Mouse (Mus musculus): ENCODE measurements at regions not wholly inside any gene's neighbourhood (a gene's known extent, or its start where the extent isn't known, plus 50 kb on each side); places are given as distances from the start of the nearest gene placed in this dataset.
A peak's percentile ranks its signal among the peaks of the same experiment; 100 is the strongest.

- Histone ChIP-seq H3K4me2 (replicated peaks; ENCODE audit: low read depth, low read length) (no peak overlapping the region), H3K36me3 (ENCODE audit: control insufficient read depth, insufficient read depth, low read length) (no peaks in the 10 kb centered on the region), H3K27me3 (ENCODE audit: control insufficient read depth, insufficient read depth, low read length) (no peaks in the 10 kb centered on the region), H3K4me1 (ENCODE audit: control insufficient read depth, insufficient read depth, low read length) (no peaks in the 10 kb centered on the region), H3K9ac (ENCODE audit: low read depth, low read length) (no peak overlapping the region), H3K27ac (ENCODE audit: low read depth, low read length) (no peak overlapping the region), H3K9me3 (ENCODE audit: control insufficient read depth, low read length) (no peaks in the 10 kb centered on the region), H3K4me3 (ENCODE audit: low read length) (no peak overlapping the region)
- ATAC-seq (ENCODE audit: low FRiP score, low TSS enrichment), result no peak
- 79% methylated on average over 14 of the region's 14 CpGs for WGBS
Measured at GRCm38 (mm10) chr15:27223610-27224511, 242.6 kb upstream of the Ank start.

GRCm38 (mm10) chr15:27224512-27224850 is 242.0 kb upstream of the Ank start:
- 81% methylated on average over 4 of the region's 4 CpGs for WGBS
- H3K27me3 ChIP-seq (ENCODE audit: control insufficient read depth, insufficient read depth, low read length), result no peaks in the 10 kb centered on the region
- no peak overlapping the region for H3K4me2 ChIP-seq (replicated peaks; ENCODE audit: low read depth, low read length)
- H3K27ac ChIP-seq (ENCODE audit: low read depth, low read length), result no peak overlapping the region
- H3K4me3 ChIP-seq (ENCODE audit: low read length), result no peak overlapping the region
- H3K4me1 ChIP-seq (ENCODE audit: control insufficient read depth, insufficient read depth, low read length), result no peaks in the 10 kb centered on the region
- no peak for ATAC-seq (ENCODE audit: low FRiP score, low TSS enrichment)
- no peak overlapping the region for H3K9ac ChIP-seq (ENCODE audit: low read depth, low read length)
- no peaks in the 10 kb centered on the region for H3K9me3 ChIP-seq (ENCODE audit: control insufficient read depth, low read length)
- H3K36me3 ChIP-seq (ENCODE audit: control insufficient read depth, insufficient read depth, low read length), result no peaks in the 10 kb centered on the region

- ATAC-seq (ENCODE audit: low FRiP score, low TSS enrichment), result no peak
- Histone ChIP-seq H3K27me3 (ENCODE audit: control insufficient read depth, insufficient read depth, low read length) (no peaks in the 10 kb centered on the region), H3K9me3 (ENCODE audit: control insufficient read depth, low read length) (no peaks in the 10 kb centered on the region), H3K9ac (ENCODE audit: low read depth, low read length) (no peak overlapping the region), H3K4me2 (replicated peaks; ENCODE audit: low read depth, low read length) (no peak overlapping the region), H3K36me3 (ENCODE audit: control insufficient read depth, insufficient read depth, low read length) (no peaks in the 10 kb centered on the region), H3K27ac (ENCODE audit: low read depth, low read length) (no peak overlapping the region), H3K4me1 (ENCODE audit: control insufficient read depth, insufficient read depth, low read length) (no peaks in the 10 kb centered on the region), H3K4me3 (ENCODE audit: low read length) (no peak overlapping the region)
- WGBS, result 64% methylated on average over 5 of the region's 5 CpGs
Measured at GRCm38 (mm10) chr15:27232804-27233203, 233.7 kb upstream of the Ank start.

DNA sequence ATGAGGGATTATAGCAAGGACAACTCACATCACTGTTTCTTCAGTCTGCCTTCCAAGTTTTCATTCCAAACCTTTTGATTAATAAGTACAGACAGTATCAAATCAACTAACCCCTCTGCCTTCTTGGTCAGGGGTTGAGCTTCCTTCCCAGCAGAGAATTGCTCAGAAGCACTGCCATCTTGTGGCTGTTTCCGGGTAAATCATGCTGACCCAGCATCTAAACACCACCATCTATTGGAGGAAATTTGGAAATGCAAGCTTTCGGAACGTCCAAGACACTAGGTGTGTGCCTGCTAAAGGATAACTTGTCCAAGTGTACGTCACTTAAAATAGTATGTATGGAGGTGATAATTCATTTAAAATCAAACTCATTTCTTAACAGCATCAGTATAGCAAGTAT is 231.7 kb upstream of the Ank start:
- 28% methylated on average over 4 of the region's 4 CpGs for WGBS
- no peaks in the 10 kb centered on the region for H3K36me3 ChIP-seq (ENCODE audit: control insufficient read depth, insufficient read depth, low read length)
- H3K27ac ChIP-seq (ENCODE audit: low read depth, low read length), result no peak overlapping the region
- H3K9me3 ChIP-seq (ENCODE audit: control insufficient read depth, low read length), result no peaks in the 10 kb centered on the region
- no peak overlapping the region for H3K9ac ChIP-seq (ENCODE audit: low read depth, low read length)
- H3K4me1 ChIP-seq (ENCODE audit: control insufficient read depth, insufficient read depth, low read length), result no peaks in the 10 kb centered on the region
- no peak overlapping the region for H3K4me3 ChIP-seq (ENCODE audit: low read length)
- no peak overlapping the region for H3K4me2 ChIP-seq (replicated peaks; ENCODE audit: low read depth, low read length)
- H3K27me3 ChIP-seq (ENCODE audit: control insufficient read depth, insufficient read depth, low read length), result no peaks in the 10 kb centered on the region
- peak; percentile 16; the same call in 1 of the 2 replicates for ATAC-seq (ENCODE audit: low FRiP score, low TSS enrichment)

GRCm38 (mm10) chr15:27238301-27238700 is 228.2 kb upstream of the Ank start:
- 73% methylated on average over 1 of the region's 1 CpGs for WGBS
- Histone ChIP-seq H3K27me3 (ENCODE audit: control insufficient read depth, insufficient read depth, low read length) (no peaks in the 10 kb centered on the region), H3K4me3 (ENCODE audit: low read length) (no peak overlapping the region), H3K4me2 (replicated peaks; ENCODE audit: low read depth, low read length) (no peak overlapping the region), H3K27ac (ENCODE audit: low read depth, low read length) (no peak overlapping the region), H3K36me3 (ENCODE audit: control insufficient read depth, insufficient read depth, low read length) (no peaks in the 10 kb centered on the region), H3K9me3 (ENCODE audit: control insufficient read depth, low read length) (no peaks in the 10 kb centered on the region), H3K4me1 (ENCODE audit: control insufficient read depth, insufficient read depth, low read length) (no peaks in the 10 kb centered on the region), H3K9ac (ENCODE audit: low read depth, low read length) (no peak overlapping the region)
- ATAC-seq (ENCODE audit: low FRiP score, low TSS enrichment), result no peak

GRCm38 (mm10) chr15:27246302-27246701 is 220.2 kb upstream of the Ank start:
- Histone ChIP-seq H3K27ac (ENCODE audit: low read depth, low read length) (no peak overlapping the region), H3K4me3 (ENCODE audit: low read length) (no peak overlapping the region), H3K9ac (ENCODE audit: low read depth, low read length) (no peak overlapping the region), H3K4me1 (ENCODE audit: control insufficient read depth, insufficient read depth, low read length) (no peaks in the 10 kb centered on the region), H3K4me2 (replicated peaks; ENCODE audit: low read depth, low read length) (no peak overlapping the region), H3K9me3 (ENCODE audit: control insufficient read depth, low read length) (no peaks in the 10 kb centered on the region), H3K27me3 (ENCODE audit: control insufficient read depth, insufficient read depth, low read length) (no peaks in the 10 kb centered on the region), H3K36me3 (ENCODE audit: control insufficient read depth, insufficient read depth, low read length) (no peaks in the 10 kb centered on the region)
- WGBS, result 44% methylated on average over 3 of the region's 3 CpGs
- ATAC-seq (ENCODE audit: low FRiP score, low TSS enrichment), result no peak

GRCm38 (mm10) chr15:27258984-27259853 is 207.3 kb upstream of the Ank start:
- Histone ChIP-seq H3K4me3 (ENCODE audit: low read length) (no peak overlapping the region), H3K9me3 (ENCODE audit: control insufficient read depth, low read length) (no peaks in the 10 kb centered on the region), H3K4me2 (replicated peaks; ENCODE audit: low read depth, low read length) (no peak overlapping the region), H3K9ac (ENCODE audit: low read depth, low read length) (no peak overlapping the region), H3K27ac (ENCODE audit: low read depth, low read length) (no peak overlapping the region), H3K36me3 (ENCODE audit: control insufficient read depth, insufficient read depth, low read length) (no peaks in the 10 kb centered on the region), H3K27me3 (ENCODE audit: control insufficient read depth, insufficient read depth, low read length) (no peaks in the 10 kb centered on the region), H3K4me1 (ENCODE audit: control insufficient read depth, insufficient read depth, low read length) (no peaks in the 10 kb centered on the region)
- ATAC-seq (ENCODE audit: low FRiP score, low TSS enrichment), result no peak
- 69% methylated on average over 6 of the region's 6 CpGs for WGBS

DNA sequence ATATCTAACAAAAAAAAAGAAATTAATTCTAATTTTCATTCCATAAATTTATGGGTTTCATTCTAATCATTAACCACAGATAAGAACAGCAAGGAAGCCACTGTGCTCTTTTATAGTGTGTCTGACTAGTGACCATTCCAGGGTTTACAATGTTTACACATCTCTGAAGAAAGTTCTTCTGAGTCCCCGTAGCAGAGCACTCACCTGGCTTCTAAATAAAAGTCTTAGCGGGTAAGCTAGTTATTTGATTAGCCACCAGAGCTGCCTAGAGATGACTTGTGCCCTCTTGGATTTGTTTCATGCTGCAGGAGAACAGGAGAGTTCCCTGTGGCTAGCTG is 206.7 kb upstream of the Ank start:
- no peak for ATAC-seq (ENCODE audit: low FRiP score, low TSS enrichment)

DNA sequence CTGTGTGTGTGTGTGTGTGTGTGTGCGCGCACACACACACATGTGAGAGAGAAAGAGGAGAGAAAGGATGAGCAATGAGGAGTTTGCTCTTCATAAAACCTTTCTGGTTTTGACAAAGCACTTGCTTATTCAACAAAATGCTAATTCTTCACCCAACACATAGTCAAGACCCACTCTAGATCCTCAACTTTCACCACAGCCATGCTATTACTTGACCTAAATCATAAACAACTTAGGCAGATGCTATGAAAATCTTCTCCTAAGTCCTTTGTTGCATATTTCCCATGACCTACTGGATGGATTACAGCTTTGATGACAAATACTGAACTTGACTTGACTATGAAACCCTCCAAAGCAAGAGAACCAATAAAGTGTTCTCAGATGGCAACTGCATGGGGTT is 196.3 kb upstream of the Ank start:
- WGBS, result 100% methylated on average over 2 of the region's 2 CpGs
- no peak for ATAC-seq (ENCODE audit: low FRiP score, low TSS enrichment)
- H3K4me3 ChIP-seq (ENCODE audit: low read length), result no peak overlapping the region
- H3K4me1 ChIP-seq (ENCODE audit: control insufficient read depth, insufficient read depth, low read length), result no peaks in the 10 kb centered on the region
- no peak overlapping the region for H3K9ac ChIP-seq (ENCODE audit: low read depth, low read length)
- H3K4me2 ChIP-seq (replicated peaks; ENCODE audit: low read depth, low read length), result no peak overlapping the region
- no peaks in the 10 kb centered on the region for H3K36me3 ChIP-seq (ENCODE audit: control insufficient read depth, insufficient read depth, low read length)
- H3K9me3 ChIP-seq (ENCODE audit: control insufficient read depth, low read length), result no peaks in the 10 kb centered on the region
- H3K27me3 ChIP-seq (ENCODE audit: control insufficient read depth, insufficient read depth, low read length), result no peaks in the 10 kb centered on the region
- H3K27ac ChIP-seq (ENCODE audit: low read depth, low read length), result no peak overlapping the region

More for the DNA sequence above, 206.7 kb upstream of the Ank start:
- H3K4me1 ChIP-seq (ENCODE audit: control insufficient read depth, insufficient read depth, low read length), result no peaks in the 10 kb centered on the region
- 58% methylated on average over 2 of the region's 2 CpGs for WGBS
- H3K4me3 ChIP-seq (ENCODE audit: low read length), result no peak overlapping the region
- no peak overlapping the region for H3K27ac ChIP-seq (ENCODE audit: low read depth, low read length)
- H3K4me2 ChIP-seq (replicated peaks; ENCODE audit: low read depth, low read length), result no peak overlapping the region
- no peak overlapping the region for H3K9ac ChIP-seq (ENCODE audit: low read depth, low read length)
- no peaks in the 10 kb centered on the region for H3K9me3 ChIP-seq (ENCODE audit: control insufficient read depth, low read length)
- H3K27me3 ChIP-seq (ENCODE audit: control insufficient read depth, insufficient read depth, low read length), result no peaks in the 10 kb centered on the region
- H3K36me3 ChIP-seq (ENCODE audit: control insufficient read depth, insufficient read depth, low read length), result no peaks in the 10 kb centered on the region

Measured in kidney, embryonic 14.5 days (tissue).